Mouse (Mus musculus): ENCODE data around the gene Rnf182. TPM values are rescaled to one million over a fixed set of nuclear protein-coding genes. Genes with fewer than 3 reads are reported as not detected.

Rnf182 gene
- polyA plus RNA-seq, 1 experiment: not detected

DNA sequence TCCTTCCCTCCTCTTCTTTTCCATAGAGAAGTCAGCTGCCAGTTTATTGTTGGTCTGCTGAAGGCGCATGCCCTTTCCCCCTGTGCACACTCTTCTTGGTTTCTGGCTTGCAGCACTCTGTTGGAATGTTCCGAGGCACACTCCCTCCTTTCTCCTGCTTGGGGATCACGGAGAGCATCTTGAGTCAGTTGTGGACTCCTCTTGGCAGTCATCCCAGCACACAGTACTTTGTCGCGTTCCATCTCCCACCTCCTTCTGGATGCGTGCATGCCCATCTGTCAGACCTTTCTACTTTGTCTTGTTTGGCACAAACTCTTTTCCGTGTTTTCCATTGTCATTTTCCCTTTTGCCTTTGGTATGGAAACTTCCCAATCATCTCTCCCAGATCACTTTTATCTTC is 22.2 kb downstream of the Rnf182 start:
- no peak overlapping the region for H3K4me3 ChIP-seq (ENCODE audit: insufficient read depth, low read length)
- no peaks in the 10 kb centered on the region for H3K4me1 ChIP-seq (ENCODE audit: control insufficient read depth, insufficient read depth, low read length)
- no peak for TF ChIP-seq POLR2A (IDR thresholded peaks at IDR 0.05; ENCODE audit: borderline replicate concordance, low read depth, low read length)
- H3K27ac ChIP-seq (ENCODE audit: insufficient read depth, low read depth, low read length): no peak overlapping the region

DNA sequence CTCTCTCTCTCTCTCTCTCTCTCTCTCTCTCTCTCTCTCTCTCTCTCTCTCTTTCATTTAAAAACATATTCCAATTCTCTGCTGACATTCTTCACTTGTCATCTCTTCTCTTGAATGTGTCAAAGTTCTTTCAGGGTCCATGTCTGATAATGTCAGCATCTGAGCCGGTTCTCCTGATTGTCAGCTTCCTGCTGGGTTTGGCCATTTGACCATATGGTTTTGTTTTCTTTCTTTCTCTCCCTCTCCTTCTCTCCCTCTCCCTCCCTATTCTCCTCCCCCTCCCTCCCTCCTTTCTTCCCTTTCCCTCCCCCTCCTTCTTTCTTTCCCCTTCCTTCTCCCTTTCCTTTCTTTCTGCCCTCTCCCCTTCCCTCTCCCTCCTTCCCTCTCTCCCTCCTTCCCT is 29.5 kb downstream of the Rnf182 start:
- Histone ChIP-seq H3K4me1 (ENCODE audit: control insufficient read depth, insufficient read depth, low read length) (no peaks in the 10 kb centered on the region), H3K4me3 (ENCODE audit: insufficient read depth, low read length) (no peak overlapping the region), H3K27ac (ENCODE audit: insufficient read depth, low read depth, low read length) (no peak overlapping the region)
- TF ChIP-seq POLR2A (IDR thresholded peaks at IDR 0.05; ENCODE audit: borderline replicate concordance, low read depth, low read length): no peak
- no peak for TF ChIP-seq CTCF (IDR thresholded peaks at IDR 0.05; ENCODE audit: low read depth, low read length)

DNA sequence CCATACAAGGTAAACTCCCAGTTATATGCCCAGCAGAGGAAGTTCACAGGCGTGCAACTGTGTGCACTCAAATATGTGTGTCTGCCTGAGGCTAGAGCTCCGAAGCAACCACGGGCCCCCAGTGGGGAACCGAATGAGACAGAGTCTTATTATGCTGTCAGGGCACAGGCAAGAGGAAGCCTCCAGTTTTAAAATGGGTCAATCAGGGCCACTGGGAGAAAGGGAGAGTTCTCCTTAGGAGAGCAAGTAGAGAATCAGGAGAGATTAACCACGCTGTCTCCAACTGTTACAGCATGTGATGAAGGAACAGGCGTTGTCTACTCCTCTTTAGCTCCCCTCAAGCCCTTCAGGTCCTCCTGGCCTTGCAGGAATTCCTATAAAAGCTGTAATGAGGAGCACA is 33.0 kb downstream of the Rnf182 start:
- Histone ChIP-seq H3K4me3 (ENCODE audit: insufficient read depth, low read length) (no peak overlapping the region), H3K4me1 (ENCODE audit: control insufficient read depth, insufficient read depth, low read length) (no peaks in the 10 kb centered on the region), H3K27ac (ENCODE audit: insufficient read depth, low read depth, low read length) (no peak overlapping the region)
- no peak for TF ChIP-seq POLR2A (IDR thresholded peaks at IDR 0.05; ENCODE audit: borderline replicate concordance, low read depth, low read length)
- TF ChIP-seq CTCF (IDR thresholded peaks at IDR 0.05; ENCODE audit: low read depth, low read length): no peak

DNA sequence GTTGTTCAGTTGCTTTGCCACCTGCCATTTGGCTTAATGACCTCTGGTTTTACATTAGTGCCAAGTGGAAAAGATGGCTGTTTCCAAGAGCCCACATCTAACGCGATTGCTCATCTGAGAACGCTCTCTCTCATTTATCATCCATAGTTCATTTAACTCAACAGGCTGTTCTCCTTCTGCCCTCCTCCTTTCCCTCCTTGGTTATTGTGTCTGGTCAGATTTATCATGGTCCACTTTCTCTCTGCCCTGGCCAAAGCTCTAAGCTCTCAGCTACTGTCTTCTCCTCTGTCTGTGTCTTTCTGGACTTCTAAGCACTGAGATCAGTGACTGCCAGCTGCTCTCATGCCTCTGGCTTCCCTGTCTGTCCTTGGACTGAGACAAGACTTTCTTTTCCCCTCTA is 35.8 kb downstream of the Rnf182 start:
- TF ChIP-seq POLR2A (IDR thresholded peaks at IDR 0.05; ENCODE audit: borderline replicate concordance, low read depth, low read length) (no peak), CTCF (IDR thresholded peaks at IDR 0.05; ENCODE audit: low read depth, low read length) (no peak)
- Histone ChIP-seq H3K27ac (ENCODE audit: insufficient read depth, low read depth, low read length) (no peak overlapping the region), H3K4me1 (ENCODE audit: control insufficient read depth, insufficient read depth, low read length) (no peaks in the 10 kb centered on the region), H3K4me3 (ENCODE audit: insufficient read depth, low read length) (no peak overlapping the region)

DNA sequence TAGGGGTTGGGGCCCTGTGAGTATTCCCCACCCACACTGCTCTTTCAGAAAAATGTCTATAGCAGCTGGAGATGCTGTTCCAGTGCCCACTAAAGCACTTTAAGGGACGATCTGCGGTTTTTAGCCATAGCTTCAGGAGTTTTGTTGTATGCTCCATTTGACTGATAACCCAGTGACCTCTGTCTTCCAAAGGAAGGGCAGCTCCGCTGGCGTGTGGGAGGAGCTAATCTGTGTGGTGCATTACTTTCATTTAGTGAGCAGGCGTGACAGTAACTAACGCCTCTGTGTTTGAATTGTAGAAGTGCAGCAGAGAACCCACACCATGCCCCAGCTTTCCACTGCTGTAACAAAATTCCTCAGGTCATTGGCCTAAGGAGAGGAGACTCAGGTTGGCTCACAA is 38.6 kb downstream of the Rnf182 start:
- Histone ChIP-seq H3K4me3 (ENCODE audit: insufficient read depth, low read length) (no peak overlapping the region), H3K27ac (ENCODE audit: insufficient read depth, low read depth, low read length) (no peak overlapping the region), H3K4me1 (ENCODE audit: control insufficient read depth, insufficient read depth, low read length) (no peaks in the 10 kb centered on the region)
- TF ChIP-seq CTCF (IDR thresholded peaks at IDR 0.05; ENCODE audit: low read depth, low read length) (no peak), POLR2A (IDR thresholded peaks at IDR 0.05; ENCODE audit: borderline replicate concordance, low read depth, low read length) (no peak)

DNA sequence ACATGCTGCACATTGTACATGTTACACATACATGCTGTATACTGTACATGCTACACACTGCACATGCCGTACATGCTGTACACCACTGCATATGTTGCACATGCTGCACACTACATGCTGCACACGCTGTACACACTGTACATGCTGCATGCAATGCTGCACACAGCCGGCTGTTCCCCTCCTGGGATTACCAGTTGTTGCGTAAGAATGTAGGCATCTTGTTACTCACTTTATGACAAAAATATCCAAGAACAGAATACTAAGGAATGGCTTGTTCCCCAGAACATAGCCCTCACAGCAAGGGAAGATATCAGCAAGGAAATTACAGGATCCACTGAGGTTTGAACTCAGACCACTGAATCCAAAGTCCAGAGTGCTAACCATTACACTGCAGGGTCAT is 47.7 kb downstream of the Rnf182 start:
- no peak for TF ChIP-seq POLR2A (IDR thresholded peaks at IDR 0.05; ENCODE audit: borderline replicate concordance, low read depth, low read length)
- no peak for TF ChIP-seq CTCF (IDR thresholded peaks at IDR 0.05; ENCODE audit: low read depth, low read length)
- H3K4me1 ChIP-seq (ENCODE audit: control insufficient read depth, insufficient read depth, low read length): no peaks in the 10 kb centered on the region
- H3K4me3 ChIP-seq (ENCODE audit: insufficient read depth, low read length): no peak overlapping the region
- H3K27ac ChIP-seq (ENCODE audit: insufficient read depth, low read depth, low read length): no peak overlapping the region

DNA sequence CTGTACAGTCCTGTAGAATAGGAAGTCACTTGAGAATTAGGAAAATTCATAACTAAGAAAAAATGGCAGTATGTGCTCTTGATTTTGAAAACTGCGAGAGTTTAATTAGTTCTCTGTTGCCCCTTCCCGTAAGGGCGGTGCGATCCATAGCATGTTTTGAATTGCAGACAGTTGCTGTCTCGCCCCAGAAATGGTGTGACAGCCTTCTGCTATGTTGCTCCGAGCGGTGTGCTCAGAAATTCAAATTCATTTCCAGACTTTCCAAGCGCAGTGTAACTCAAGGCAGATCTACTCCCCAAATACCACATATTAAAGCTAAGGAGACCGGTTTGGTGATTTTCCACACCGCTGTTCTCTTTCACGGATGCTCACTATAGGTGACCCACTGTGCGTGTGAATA is 50.6 kb downstream of the Rnf182 start:
- TF ChIP-seq POLR2A (IDR thresholded peaks at IDR 0.05; ENCODE audit: borderline replicate concordance, low read depth, low read length): no peak
- no peak for TF ChIP-seq CTCF (IDR thresholded peaks at IDR 0.05; ENCODE audit: low read depth, low read length)
- no peak overlapping the region for H3K4me3 ChIP-seq (ENCODE audit: insufficient read depth, low read length)

DNA sequence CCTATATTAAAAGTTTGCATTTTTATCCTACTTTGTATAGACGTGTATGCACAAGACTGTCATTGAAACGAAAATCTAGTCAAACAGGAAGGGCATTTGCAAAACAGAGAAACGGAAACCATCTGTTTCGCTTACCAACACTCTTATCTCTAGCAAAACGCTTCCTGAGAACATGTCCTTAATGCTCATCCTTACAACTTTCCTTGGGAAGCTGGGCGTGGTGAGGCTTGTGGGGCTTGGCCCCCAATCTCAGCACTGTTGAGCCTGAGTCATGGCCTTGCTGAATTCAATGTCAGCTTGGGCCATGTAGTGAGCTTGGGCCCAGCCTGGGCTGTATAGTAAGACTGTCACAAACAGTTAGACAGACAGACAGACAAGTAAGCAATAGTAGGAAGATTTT is 51.4 kb downstream of the Rnf182 start:
- no peaks in the 10 kb centered on the region for H3K4me1 ChIP-seq (ENCODE audit: control insufficient read depth, insufficient read depth, low read length)
- TF ChIP-seq POLR2A (IDR thresholded peaks at IDR 0.05; ENCODE audit: borderline replicate concordance, low read depth, low read length) (no peak), CTCF (IDR thresholded peaks at IDR 0.05; ENCODE audit: low read depth, low read length) (no peak)
- H3K4me3 ChIP-seq (ENCODE audit: insufficient read depth, low read length): no peak overlapping the region
- no peak overlapping the region for H3K27ac ChIP-seq (ENCODE audit: insufficient read depth, low read depth, low read length)

More for the DNA sequence above, 50.6 kb downstream of the Rnf182 start:
- H3K4me1 ChIP-seq (ENCODE audit: control insufficient read depth, insufficient read depth, low read length): no peaks in the 10 kb centered on the region
- H3K27ac ChIP-seq (ENCODE audit: insufficient read depth, low read depth, low read length): no peak overlapping the region

DNA sequence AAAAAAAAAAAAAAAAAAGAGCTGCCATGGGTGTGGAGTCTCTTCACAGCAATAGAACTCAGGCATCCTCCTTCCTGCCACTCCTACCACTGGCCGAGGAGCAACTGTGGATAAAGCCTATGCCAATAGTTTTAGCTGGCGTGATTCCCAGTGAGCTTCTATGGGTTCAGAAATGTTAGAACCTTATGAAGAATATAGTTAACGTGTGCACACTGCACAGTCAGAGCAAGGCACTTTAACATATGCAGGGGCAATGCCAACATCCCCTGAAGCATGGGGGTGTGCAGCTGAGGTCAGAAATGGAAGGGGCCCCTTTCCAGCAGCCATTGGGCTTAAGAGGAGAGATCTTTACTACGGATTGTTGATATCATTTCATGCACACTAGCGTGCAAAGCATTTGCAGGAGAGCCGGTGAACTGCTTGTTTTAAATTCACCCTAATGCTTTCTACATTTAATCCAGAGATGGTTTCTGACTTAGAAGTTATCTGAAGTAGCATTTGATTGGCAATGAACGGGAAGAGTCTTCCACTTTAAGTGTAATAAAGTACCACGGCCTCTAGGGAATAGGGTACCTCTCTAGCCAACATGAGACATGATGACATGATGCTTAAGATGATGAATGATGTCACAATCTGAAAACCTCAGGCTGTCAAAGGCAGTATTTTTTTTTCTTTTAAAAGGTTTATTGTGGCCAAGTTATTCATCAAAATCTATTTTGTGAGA is 61.8 kb downstream of the Rnf182 start:
- H3K4me1 ChIP-seq (ENCODE audit: control insufficient read depth, insufficient read depth, low read length): no peaks in the 10 kb centered on the region
- TF ChIP-seq CTCF (IDR thresholded peaks at IDR 0.05; ENCODE audit: low read depth, low read length): no peak
- TF ChIP-seq POLR2A (IDR thresholded peaks at IDR 0.05; ENCODE audit: borderline replicate concordance, low read depth, low read length): no peak
- no peak overlapping the region for H3K27ac ChIP-seq (ENCODE audit: insufficient read depth, low read depth, low read length)
- H3K4me3 ChIP-seq (ENCODE audit: insufficient read depth, low read length): no peak overlapping the region

DNA sequence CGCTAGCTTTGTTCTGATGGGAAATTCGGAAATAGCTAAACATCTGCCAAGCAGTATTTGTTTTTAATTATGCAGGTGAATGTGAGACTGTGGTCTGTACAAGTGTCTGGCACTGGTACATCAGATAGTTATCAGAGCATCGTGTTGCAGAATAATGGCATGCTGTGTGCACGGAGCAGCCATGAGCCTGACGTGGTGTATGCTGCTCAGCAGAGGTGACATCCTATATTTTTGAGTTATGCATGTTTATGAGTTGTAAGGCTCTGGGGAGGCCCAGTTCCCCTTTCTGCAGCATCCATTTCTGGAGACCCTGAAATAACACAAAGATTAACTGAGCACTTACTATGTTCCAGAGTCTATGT is 62.4 kb downstream of the Rnf182 start:
- Histone ChIP-seq H3K4me3 (ENCODE audit: insufficient read depth, low read length) (no peak overlapping the region), H3K27ac (ENCODE audit: insufficient read depth, low read depth, low read length) (no peak overlapping the region), H3K4me1 (ENCODE audit: control insufficient read depth, insufficient read depth, low read length) (no peaks in the 10 kb centered on the region)
- TF ChIP-seq POLR2A (IDR thresholded peaks at IDR 0.05; ENCODE audit: borderline replicate concordance, low read depth, low read length) (no peak), CTCF (IDR thresholded peaks at IDR 0.05; ENCODE audit: low read depth, low read length) (no peak)
